Mouse (Mus musculus): Measurements from ENCODE around the gene Slc30a1.

Slc30a1 gene

DNA sequence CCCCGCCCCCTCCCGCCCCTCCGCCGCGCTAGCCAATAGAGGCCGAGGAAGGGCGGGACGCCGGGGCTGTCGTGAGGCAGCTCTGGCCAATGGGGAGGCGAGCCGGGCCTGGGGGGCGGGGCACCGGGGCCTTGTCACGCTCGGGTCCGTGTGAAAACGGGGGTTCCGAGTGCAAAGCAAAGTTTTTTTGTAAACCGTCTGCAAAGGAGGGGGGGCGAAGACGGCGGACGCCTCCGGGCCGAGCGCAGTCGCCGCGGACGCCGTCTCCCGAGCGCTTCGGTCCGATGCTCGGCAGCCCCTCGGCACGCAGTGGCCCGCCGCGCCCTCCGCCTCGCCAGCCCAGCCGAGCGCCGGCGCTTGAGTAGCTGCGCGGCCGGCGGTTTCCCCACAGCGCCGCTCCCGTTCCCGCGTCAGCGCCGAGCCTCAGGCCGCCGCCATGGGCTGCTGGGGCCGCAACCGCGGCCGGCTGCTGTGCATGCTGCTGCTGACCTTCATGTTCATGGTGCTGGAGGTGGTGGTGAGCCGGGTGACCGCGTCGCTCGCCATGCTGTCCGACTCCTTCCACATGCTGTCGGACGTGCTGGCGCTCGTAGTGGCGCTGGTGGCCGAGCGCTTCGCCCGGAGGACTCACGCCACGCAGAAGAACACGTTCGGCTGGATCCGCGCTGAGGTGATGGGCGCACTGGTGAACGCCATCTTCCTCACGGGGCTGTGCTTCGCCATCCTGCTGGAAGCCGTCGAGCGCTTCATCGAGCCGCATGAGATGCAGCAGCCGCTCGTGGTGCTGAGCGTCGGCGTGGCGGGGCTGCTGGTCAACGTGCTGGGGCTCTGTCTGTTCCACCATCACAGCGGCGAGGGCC lies at the start of gene Slc30a1:
TSS of gene Slc30a1 (plus strand) at position 197 of the 860 bp plus-strand sequence.
- peak; percentile 96 for DNase-seq (ENCODE audit: low spot score)

DNA sequence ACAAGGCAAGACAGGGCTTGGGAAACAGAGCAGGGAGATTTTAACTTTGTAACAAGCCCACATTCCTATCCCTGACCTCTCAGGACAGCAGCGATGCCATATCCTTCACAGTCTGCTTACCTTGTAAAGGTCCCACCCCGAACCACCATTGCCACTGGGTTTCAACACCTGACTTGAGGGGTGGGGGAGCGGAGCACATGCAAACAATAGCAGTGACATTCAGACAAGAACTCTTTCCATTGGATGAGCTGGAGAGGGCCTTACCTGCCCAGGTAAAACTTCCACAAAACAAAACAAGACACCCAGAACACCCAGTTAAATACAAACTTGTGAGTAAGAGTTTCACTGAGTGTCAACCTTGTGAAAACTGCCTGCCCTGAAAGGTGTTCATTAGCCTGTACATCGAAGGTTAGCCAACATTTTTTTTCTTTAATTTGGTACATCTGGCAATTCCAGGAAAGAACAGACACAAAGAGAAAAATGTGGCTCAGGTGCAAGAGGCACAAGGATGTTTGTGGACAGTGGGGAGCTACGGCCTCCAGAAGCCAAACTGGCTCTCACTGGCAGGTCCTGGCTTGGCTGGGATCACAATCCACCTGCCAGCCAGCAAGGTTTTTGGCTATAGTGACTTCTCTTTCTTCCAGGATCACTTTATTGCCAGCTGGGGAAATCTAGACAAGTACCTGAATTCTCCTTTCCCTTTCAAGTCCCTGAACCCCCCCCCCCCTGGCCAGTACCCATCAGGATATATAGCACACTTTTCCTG lies 49.5 kb upstream of the Slc30a1 start:
- no peak for DNase-seq (ENCODE audit: low spot score)

DNA sequence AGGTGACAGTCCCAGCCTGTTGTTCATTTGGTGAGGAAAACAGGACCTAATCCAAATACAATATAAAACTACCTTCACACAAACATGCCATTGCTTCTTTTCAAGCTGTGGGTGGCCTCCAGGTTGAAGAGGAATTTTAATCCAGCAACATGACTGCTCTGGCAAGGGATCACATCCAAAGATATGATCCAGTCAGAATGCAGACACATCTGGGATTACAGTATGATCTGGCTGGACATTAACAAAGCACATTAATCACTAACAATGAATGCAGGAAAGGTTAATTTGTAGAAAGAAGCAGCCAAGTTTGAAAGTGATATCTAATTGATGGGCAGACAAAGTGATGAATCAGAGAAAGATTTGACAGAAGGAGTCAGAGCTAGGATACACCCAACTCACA lies 48.4 kb upstream of the Slc30a1 start:
- DNase-seq (ENCODE audit: low spot score), result no peak

DNA sequence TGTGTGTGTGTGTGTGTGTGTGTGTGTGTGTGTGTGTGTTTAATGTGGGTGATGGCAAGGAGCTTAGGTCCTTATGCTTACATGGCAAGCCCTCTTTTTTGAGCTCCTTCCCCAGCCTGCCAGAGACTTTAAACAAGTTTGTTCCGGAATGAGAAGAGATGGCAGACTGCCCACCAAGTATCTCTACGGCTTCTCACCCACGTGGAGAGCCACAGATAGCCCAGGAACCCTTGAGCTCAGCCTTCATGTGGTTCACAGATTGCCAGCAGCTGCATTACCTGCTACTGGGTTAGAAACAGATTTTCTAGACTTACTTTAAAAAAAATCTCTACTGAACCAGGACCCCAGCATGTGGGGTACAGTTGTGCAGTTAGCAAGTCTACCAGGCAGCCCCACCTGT lies 46.7 kb upstream of the Slc30a1 start:
- no peak for DNase-seq (ENCODE audit: low spot score)

DNA sequence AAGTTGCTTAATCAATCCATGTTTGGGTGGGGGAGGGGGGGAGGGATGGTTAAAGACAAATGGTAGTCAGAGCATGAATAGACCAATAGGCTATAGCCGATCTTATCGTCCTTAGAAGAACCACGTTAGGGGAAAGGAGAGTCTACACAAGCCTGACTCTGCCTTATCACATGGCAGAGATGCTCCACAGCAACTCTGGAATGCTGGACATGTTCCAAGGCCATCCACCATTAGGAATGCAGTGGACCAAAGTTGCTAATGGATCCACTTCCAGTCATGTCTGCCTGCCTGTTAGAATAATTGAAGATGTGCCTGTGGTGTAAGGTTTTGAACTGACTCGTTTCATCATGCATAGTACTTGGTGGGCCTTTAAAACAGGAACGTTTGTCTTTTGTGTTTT lies 45.3 kb upstream of the Slc30a1 start:
- no peak for DNase-seq (ENCODE audit: low spot score)

DNA sequence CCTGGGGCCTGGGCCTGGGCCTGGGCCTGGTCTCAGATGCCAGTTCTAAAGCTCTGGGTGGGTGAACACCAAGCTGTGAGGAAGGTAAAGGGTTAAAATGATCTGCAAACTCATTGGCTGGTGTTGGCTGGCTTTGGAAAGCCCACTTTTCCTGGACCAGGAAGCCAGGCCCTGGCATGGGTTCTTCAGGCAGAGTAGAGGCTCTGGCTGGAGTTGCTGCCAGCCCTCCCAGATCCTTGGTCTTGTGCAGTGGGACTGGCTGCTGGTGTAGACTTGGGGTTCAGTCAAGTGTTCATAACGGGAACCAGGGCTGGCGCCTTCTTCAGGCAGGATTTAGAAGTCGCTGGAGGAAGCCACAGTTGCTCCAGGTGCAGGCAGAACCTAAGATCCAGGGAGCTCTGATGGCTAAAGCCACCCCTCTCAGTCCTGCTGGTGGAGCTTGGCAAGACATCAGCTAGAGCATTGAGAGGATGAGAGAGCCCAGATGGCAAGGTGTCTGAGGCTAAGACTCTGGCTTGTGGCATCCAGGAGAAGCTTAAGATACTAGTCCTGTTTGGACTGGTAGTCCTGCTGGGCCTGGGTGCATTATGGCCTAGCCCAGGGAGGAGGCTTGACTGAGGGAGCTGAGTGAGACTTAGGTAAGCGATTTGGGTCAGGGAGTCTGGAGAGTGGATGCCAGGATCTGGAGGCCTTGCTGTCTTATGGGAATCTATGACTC lies 42.6 kb upstream of the Slc30a1 start:
- DNase-seq (ENCODE audit: low spot score), result no peak

DNA sequence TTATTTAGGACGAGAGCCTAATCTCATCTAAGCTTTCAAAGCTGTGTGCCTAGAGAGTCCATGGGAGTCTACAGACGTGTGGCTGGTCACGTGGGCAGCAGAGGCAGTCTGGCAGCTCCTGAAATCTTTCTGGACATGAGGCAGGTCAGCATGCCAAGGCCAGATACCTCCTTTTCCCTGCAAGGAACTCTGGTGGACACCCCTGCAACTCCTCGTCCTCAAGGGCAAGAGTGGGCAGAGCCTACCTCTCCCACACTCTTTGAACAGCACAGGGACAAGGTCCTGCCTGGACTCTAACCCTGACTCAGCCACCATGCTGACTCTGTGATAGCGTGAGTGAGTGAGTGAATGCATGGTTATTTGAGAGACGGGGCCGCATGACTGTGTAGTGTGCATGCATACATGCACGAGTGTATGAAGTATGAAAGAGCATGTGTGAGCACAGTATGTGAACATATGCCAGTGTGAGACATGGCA lies 42.0 kb upstream of the Slc30a1 start:
- no peak for DNase-seq (ENCODE audit: low spot score)

DNA sequence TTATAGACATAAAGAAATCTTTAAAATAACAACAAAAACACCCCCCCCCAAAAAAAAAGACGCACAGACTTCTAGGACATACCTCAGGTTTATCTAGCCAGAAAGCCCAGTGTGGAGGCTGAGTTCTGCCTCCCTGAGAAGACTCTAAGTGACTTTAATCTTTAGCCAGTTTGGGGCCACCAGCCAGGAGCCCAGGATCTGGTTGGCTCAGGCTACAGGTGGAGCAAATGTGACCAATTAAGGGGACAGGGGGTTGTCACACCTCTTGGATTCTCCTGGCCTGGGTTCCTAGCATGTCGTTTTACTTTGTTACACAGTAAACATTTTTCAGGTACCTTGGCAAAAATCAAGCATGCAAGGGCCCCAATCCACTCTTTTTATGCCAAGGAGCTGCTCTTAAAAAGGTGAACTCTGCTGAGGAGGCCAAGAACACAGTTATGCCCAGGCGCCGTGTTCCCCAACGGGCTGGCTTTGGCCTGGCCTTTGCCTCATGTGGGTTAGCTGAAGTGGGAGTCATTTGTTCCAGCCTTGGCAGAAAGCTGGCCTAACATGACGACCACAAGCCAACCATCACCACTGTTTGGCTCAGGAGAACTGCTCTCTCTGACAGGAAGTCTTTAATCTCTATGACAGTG lies 34.4 kb upstream of the Slc30a1 start:
- no peak for DNase-seq (ENCODE audit: low spot score)

DNA sequence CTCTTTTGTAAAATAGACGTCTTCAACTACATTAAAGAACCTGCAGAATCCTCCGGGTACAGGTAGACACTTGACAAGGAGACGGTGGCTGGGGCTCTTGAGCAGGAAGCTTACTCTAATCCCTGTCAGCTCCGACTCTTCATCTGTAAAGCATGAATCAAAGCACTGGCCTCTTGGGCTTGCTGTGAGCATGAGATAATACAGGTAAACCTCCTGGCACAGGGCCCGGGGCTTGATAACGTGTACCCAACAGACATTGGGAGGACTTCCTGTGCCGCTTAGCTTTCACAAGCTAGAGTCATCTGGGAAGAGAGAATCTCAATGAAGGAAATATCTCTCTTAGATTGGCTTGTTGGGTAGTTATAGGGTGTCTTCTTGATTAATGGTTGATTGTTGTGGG lies 31.6 kb upstream of the Slc30a1 start:
- no peak for DNase-seq (ENCODE audit: low spot score)

DNA sequence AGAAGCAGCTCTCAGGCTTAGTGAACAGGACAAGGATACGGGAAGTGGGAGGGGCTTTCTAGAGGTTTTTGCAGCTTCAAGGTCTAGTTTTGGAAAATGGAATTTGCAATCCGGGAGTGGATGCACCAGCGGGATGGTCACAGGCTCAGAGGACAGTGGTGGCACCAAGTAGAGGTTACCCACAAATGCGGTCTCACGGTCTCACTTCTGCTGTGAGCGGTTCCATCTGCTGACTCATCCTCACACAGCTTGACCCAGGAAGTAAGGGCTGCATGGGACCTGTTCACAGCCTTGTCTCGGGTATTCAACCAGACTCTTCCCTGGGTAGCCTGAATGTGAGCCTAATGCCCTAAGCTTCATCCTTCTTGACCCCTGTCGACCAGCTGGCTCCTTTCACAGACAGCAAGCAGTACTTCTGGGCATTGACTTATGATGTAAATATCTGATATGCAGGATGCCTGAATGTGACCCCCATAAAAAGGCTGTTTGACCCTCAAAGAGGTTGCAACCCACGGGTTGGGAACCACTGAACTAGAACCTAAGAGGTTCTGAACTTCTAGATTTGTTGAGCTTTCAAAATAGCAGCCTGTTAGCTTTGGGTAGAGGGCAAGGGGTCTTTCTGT lies 30.8 kb upstream of the Slc30a1 start:
- no peak for DNase-seq (ENCODE audit: low spot score)

DNA sequence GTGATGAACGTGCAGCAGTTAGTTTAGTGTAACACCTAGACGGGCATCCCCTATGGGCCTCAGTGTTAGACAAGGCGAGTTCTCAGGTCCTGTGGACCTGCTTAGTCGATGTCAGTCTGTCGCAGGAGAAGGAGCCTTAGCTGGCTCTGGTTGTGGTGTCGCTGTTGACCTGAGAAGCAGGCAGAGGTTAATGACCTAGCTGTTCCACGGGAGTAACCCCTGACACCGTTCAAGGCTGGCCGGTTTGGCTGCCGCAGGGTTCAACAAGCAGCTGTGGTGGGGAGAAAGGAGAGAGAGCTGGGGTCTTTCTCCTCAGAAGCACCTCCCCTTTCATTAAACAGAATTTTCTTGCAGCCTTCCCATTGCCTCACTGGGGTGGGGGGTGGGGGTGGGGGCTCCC lies 28.9 kb upstream of the Slc30a1 start:
- DNase-seq (ENCODE audit: low spot score), result no peak

DNA sequence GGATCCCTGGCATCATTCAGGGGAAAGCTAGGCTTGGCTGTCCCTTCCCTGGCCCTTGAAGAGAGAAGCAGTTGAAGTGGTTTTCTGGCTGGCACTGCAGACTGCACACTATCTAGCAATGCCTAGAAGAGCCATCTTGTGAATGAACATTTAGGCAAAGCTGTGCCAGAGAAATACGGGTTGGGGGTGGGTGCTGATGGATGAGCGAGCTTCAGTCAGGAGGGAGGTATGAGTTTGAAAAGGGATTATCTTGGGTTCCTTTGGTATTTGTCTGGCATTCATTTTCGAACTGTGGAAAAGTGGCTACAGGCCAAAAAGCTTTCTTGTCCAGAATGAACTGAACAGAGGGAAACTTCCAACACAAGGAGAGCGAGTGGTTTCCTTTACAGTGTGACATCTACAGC lies 28.0 kb upstream of the Slc30a1 start:
- DNase-seq (ENCODE audit: low spot score), result peak; percentile 22

DNA sequence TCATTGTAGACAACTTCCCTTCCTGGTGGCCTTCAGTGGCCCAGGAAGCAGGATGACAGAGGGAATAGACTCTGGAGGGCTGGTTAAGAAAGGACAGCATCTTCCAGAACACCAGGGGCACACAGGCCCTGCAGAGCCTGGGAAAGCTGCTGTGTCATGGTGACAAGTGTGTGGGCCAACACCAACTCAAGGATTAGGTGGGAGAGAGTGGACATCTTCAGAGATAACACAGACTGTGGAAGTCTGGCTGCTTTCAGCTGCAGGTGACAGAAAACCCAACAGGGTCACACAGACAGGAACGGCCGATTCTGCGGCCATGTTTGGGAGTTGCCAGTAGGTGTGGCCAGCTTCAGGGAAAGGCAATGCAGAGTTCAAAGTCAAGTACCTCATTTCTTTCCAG lies 26.3 kb upstream of the Slc30a1 start:
- DNase-seq (ENCODE audit: low spot score), result no peak

DNA sequence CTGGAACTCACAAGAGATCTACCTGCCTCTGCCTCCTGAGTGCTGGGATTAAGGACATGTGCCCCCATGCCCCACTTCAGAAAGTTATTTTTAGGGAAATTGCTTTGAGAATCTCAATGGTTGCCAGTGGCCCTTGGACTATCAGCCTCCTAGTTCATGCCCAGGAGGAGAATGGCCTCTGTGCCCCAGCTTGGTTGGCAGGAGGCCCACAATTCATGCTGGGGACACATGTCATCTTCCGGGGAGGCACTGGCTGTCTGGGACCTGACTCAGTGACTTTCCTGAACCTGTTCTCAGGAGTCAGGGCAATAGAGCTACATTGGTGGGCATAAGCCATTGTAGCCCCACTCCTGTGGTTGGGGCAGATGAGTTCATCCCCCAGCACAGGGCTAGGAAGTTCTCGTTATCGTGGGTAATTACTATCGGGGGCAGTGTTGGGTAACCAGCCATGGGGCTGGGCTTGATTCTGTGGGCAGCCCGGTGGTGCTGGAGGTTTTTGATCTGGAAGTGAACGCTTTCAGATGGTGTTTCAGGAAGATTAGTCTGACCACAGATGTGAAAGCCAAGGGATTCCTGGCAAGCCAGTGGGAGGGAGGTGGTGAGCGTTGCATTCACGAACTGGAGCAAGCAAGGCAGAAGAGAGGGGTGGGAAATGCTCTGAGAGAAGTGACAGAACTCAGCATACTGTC lies 25.5 kb upstream of the Slc30a1 start:
- peak; percentile 26 for DNase-seq (ENCODE audit: low spot score)

DNA sequence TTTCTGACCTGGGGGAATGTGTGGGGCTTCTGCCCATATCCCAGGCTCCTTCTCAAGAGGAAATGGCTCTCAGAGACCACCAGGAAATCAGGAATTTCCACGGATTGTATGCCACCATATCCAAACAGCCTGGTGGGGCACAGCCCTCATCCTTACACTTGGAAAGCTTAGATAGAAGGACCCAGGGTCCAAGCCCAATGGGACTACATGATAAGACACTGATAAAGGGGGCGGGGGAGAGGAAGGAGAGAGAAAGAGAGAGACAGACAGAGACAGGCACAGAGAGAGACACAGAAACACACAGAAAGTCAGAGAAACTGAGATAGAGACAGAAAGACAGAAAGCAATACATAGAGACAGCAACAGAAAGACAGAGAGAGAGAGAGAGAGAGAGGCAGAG lies 24.9 kb upstream of the Slc30a1 start:
- no peak for DNase-seq (ENCODE audit: low spot score)

DNA sequence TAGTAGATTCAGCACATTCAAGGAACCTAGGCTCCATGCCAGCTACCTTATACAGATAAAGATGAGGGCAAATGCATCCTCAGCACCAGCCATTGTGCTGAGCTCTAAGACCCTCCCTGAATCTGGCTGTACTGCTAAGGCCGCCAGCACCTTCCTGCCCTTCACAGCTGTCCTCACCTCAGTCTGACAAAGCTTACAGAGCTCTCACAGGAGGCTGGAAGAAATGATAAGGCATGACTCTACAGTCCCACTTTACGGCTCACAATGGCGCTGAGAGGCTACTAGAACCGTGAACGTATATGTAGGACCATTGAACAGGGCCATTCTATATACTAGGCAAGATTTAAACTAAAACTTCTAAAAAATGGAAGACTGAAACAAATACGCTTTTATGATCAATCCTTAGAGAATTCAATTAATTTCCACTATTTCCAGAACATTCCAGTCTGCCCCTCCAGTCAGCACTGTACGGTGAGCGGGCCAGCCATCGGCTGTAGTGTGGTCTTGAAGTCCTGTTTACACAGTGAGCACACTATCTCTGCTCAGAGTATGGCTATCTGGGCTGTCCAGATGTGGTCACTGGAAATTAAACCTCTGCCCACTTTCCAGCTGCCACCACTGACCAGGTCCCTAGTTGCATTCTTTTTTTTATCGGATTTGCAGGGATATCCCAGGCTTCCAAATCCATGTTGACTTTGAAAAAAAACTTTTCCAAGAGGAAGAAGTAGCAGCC lies 23.9 kb upstream of the Slc30a1 start:
- DNase-seq (ENCODE audit: low spot score), result no peak

DNA sequence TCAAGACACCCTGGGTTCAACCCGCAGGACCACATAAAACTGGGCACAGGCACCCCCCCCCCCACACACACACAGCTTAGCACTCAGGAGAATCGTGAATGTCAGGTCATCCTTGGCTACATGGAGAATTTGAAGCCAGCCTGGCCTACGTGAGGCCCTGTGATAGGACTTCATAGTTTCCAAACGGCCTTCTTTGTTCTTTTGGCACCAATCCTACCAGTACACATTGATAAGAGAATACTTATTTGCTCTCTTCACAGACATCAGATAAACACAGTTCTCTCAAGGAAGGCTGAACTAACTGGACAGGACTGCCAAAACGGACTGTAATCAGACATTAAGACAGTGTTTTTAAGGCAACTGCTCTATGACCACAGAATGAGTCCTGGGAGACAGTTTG lies 22.9 kb upstream of the Slc30a1 start:
- DNase-seq (ENCODE audit: low spot score), result no peak

DNA sequence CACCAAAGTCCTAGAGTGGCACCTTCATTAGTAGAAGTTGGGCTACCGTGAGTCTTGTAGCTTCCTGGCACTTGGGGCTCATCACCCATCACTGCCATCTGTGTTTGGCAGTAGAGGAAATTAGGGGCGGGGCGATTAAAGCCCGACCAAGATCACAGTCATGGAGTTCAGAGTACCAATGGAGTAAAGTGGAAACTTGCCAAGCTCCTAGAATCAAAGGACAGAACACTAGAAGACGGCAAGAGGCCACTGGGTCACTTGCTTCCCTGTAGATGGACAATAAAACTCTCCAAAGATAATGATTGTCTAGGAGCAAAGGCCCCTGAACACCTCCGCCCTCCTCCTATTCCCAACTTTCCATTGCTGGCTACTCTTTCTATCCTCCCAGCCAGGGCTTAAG lies 14.7 kb upstream of the Slc30a1 start:
- DNase-seq (ENCODE audit: low spot score), result no peak

DNA sequence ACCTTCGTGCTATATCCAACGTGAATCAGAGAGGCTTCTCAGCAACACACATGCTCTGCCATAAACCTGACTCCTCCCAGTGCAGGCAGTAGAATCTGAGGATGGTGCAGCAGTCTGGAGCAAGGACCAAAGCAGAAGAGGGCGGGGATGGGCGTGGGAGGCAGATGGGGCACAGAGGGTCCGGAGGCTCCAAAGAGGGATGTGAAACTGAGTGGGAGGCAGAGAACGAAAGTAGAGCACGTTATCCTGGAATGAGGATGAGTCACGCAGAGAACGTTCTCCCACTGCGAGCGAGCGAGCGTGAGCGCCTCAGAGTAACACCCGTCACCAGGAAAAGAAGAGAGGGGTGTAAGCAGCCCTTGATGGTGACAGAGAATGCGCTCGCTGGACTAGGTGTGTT lies 12.2 kb upstream of the Slc30a1 start:
- DNase-seq (ENCODE audit: low spot score), result no peak

DNA sequence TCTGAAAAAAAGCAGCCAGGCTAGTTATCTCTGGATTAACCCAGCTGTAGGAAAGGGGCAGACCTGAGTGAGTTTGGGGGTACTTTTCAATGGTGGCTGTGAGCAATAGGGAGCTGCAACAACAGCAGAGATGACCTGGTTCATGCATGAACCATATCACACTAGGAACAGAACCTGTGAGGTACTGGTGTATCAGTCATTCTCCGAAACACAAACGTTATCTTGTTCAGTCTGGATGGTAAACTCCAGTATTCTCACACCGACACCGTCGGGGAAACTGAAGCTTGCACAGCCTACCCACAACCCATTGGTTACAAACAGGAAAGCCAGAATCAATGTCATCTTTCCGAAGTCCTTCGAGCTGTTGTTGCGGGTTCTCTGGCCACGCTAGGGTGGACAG lies 11.7 kb upstream of the Slc30a1 start:
- DNase-seq (ENCODE audit: low spot score), result no peak
